Mouse (Mus musculus): ENCODE data around the gene Gm9918. TPM values are rescaled to one million over a fixed set of nuclear protein-coding genes. Genes with fewer than 3 reads are reported as not detected.

The Gm9918 gene
- polyA plus RNA-seq, 1 experiment = 0.15 TPM

DNA sequence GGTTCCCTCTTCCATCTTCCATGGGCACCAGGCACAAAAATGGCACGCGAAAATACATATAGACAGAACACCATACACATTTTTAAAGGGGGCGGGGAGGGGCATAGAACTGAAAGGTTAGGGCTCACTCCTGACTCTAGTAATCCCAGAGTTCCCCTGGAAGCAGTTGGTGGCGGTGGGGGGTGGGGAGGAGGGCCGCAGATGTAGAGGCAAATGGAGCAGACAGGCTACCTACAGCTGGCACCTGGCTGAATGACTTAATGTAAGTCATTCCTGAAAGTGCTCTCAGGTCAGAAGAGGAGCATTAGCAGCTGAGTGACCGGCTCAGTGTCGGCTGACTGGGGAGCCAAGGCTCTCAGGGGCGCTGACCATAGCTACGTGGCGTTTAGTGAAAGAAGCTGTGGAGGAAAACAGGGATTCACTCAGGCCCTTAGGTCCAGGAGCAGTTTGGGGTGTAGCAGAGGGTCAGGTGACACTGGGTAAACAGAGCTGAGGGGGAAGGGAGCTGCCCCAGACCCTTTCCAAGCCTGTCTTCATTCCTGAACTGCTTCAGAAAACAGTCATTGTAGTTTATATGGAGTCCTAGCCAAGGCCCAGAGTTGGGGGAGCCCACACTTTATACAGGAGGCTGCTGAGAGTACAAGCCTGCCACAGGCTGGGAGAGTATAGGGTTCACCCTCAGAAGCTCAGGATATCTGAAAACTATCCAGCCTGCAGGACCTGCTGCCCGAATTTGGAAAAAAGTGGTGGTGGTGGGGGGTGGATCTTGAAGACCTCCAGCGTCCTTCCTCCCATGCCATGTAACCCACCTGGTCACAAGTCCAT is 27.7 kb upstream of the Gm9918 start:
- H3K27me3 ChIP-seq (ENCODE audit: control insufficient read depth, insufficient read depth, low read length) = no peaks in the 10 kb centered on the region
- no peaks in the 10 kb centered on the region; the same call in none of the 2 replicates for H3K4me1 ChIP-seq (ENCODE audit: control insufficient read depth, insufficient read depth, low read length)
- no peak overlapping the region for H3K27ac ChIP-seq (ENCODE audit: insufficient read depth, low read length)
- DNase-seq = no peak
- no peak overlapping the region for H3K4me3 ChIP-seq (replicated peaks; ENCODE audit: insufficient read depth, low read depth, low read length)
- 64% methylated on average over 12 of the region's 12 CpGs for WGBS
- TF ChIP-seq POLR2A (IDR thresholded peaks at IDR 0.05; ENCODE audit: borderline replicate concordance, insufficient read depth, low read length) (no peak), CTCF (IDR thresholded peaks at IDR 0.05; ENCODE audit: borderline replicate concordance, insufficient read depth, low read depth, low read length) (no peak)

- H3K4me1 ChIP-seq (ENCODE audit: control insufficient read depth, insufficient read depth, low read length) = no peaks in the 10 kb centered on the region; the same call in none of the 2 replicates
- no peak for TF ChIP-seq POLR2A (IDR thresholded peaks at IDR 0.05; ENCODE audit: borderline replicate concordance, insufficient read depth, low read length)
- no peak for TF ChIP-seq CTCF (IDR thresholded peaks at IDR 0.05; ENCODE audit: borderline replicate concordance, insufficient read depth, low read depth, low read length)
- H3K27ac ChIP-seq (ENCODE audit: insufficient read depth, low read length) = no peak overlapping the region
- DNase-seq = no peak
- no peaks in the 10 kb centered on the region for H3K27me3 ChIP-seq (ENCODE audit: control insufficient read depth, insufficient read depth, low read length)
- 54% methylated on average over 22 of the region's 22 CpGs for WGBS
- no peak overlapping the region for H3K4me3 ChIP-seq (replicated peaks; ENCODE audit: insufficient read depth, low read depth, low read length)
Observed at GRCm38 (mm10) chr15:102243229-102244190, 26.9 kb upstream of the Gm9918 start.

- H3K4me3 ChIP-seq (replicated peaks; ENCODE audit: insufficient read depth, low read depth, low read length) = no peak overlapping the region
- H3K27ac ChIP-seq (ENCODE audit: insufficient read depth, low read length) = no peak overlapping the region
- TF ChIP-seq POLR2A (IDR thresholded peaks at IDR 0.05; ENCODE audit: borderline replicate concordance, insufficient read depth, low read length) = no peak
- TF ChIP-seq CTCF (IDR thresholded peaks at IDR 0.05; ENCODE audit: borderline replicate concordance, insufficient read depth, low read depth, low read length) = no peak
- H3K4me1 ChIP-seq (ENCODE audit: control insufficient read depth, insufficient read depth, low read length) = no peaks in the 10 kb centered on the region; the same call in none of the 2 replicates
- H3K27me3 ChIP-seq (ENCODE audit: control insufficient read depth, insufficient read depth, low read length) = no peaks in the 10 kb centered on the region
- DNase-seq = no peak
- WGBS = 34% methylated on average over 19 of the region's 19 CpGs
Observed at GRCm38 (mm10) chr15:102244306-102245191, 25.8 kb upstream of the Gm9918 start.

- Histone ChIP-seq H3K27ac (ENCODE audit: insufficient read depth, low read length) (peak overlapping the region; percentile 14; the same call in 1 of the 2 replicates), H3K4me1 (ENCODE audit: control insufficient read depth, insufficient read depth, low read length) (no peaks in the 10 kb centered on the region; the same call in none of the 2 replicates), H3K4me3 (replicated peaks; ENCODE audit: insufficient read depth, low read depth, low read length) (peak overlapping the region; percentile 89), H3K27me3 (ENCODE audit: control insufficient read depth, insufficient read depth, low read length) (no peaks in the 10 kb centered on the region)
- 11% methylated on average over 14 of the region's 14 CpGs for WGBS
- TF ChIP-seq POLR2A (IDR thresholded peaks at IDR 0.05; ENCODE audit: borderline replicate concordance, insufficient read depth, low read length) = no peak
- no peak for TF ChIP-seq CTCF (IDR thresholded peaks at IDR 0.05; ENCODE audit: borderline replicate concordance, insufficient read depth, low read depth, low read length)
- no peak for DNase-seq
Observed at GRCm38 (mm10) chr15:102245461-102245881, 24.9 kb upstream of the Gm9918 start.

GRCm38 (mm10) chr15:102245891-102246741 is 24.2 kb upstream of the Gm9918 start:
- H3K27me3 ChIP-seq (ENCODE audit: control insufficient read depth, insufficient read depth, low read length) = no peaks in the 10 kb centered on the region
- peak overlapping the region; percentile 67 for H3K27ac ChIP-seq (ENCODE audit: insufficient read depth, low read length)
- under 1% methylated on average over 41 of the region's 44 CpGs for WGBS
- no peaks in the 10 kb centered on the region; the same call in none of the 2 replicates for H3K4me1 ChIP-seq (ENCODE audit: control insufficient read depth, insufficient read depth, low read length)
- H3K4me3 ChIP-seq (replicated peaks; ENCODE audit: insufficient read depth, low read depth, low read length) = peak overlapping the region; percentile 89
- 0 out of 2 replicates have a peak, but pooled peaks have one; percentile 18 for TF ChIP-seq POLR2A (IDR thresholded peaks at IDR 0.05; ENCODE audit: borderline replicate concordance, insufficient read depth, low read length)
- TF ChIP-seq CTCF (IDR thresholded peaks at IDR 0.05; ENCODE audit: borderline replicate concordance, insufficient read depth, low read depth, low read length) = no peak
- peak; percentile 74 to 77 for DNase-seq

DNA sequence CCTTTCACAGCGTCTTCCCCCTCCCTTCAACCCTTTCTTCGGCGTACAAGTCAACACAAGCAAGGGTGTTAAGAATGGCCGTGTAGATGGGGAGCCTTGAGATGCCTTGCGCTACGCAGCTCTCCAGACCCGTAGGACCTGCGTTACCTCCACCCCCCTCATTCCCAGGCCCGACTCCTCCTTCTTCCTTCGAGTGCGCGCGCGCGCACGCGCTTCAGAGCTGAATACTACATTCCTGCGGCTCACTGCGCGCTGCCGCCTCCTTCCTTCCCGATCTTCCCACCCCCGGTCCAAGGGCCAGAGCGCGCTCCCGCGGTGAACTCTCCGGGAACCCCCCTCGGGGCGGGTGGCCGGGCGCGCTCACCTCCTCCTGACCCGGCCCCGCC is 23.5 kb upstream of the Gm9918 start:
- DNase-seq = peak; percentile 91 to 92
- no peaks in the 10 kb centered on the region for H3K27me3 ChIP-seq (ENCODE audit: control insufficient read depth, insufficient read depth, low read length)
- under 1% methylated on average over 35 of the region's 35 CpGs for WGBS
- peak overlapping the region; percentile 67 for H3K27ac ChIP-seq (ENCODE audit: insufficient read depth, low read length)
- H3K4me1 ChIP-seq (ENCODE audit: control insufficient read depth, insufficient read depth, low read length) = no peaks in the 10 kb centered on the region; the same call in none of the 2 replicates
- TF ChIP-seq CTCF (IDR thresholded peaks at IDR 0.05; ENCODE audit: borderline replicate concordance, insufficient read depth, low read depth, low read length) (no peak), POLR2A (IDR thresholded peaks at IDR 0.05; ENCODE audit: borderline replicate concordance, insufficient read depth, low read length) (peak; percentile 78)
- H3K4me3 ChIP-seq (replicated peaks; ENCODE audit: insufficient read depth, low read depth, low read length) = peak overlapping the region; percentile 89

Measured in cerebellum, adult 2 months (tissue).